Mouse (Mus musculus) midbrain, embryonic 14.5 days (tissue): ENCODE measurements around the gene D630045J12Rik. TPM values are rescaled to one million over a fixed set of nuclear protein-coding genes. Genes with fewer than 3 reads are reported as not detected.

ENCODE experiments used
- ATAC-seq: fragments of 200-750 bp; cut with Nextera tagmentation; 2 replicates; pipeline ENCODE4 v1.8.0; 2017; ENCODE audit warnings: moderate number of reproducible peaks, moderate library complexity; ENCODE audit not compliant: low FRiP score, low TSS enrichment
- DNase-seq: peaks from one replicate; pipeline ENCODE4 v3.0.0-alpha.2; 2015
- H3K27ac ChIP-seq: fragments of 300-500 bp; sonication (generic); replicated peaks from 2 replicates; pipeline ENCODE4 v1.5.1; 2014; ENCODE audit warnings: mild to moderate bottlenecking, low read depth, low read length, moderate library complexity
- H3K27me3 ChIP-seq: fragments of 300-500 bp; sonication (generic); 2 replicates; pipeline ENCODE4 v1.6.1; 2014; ENCODE audit warnings: low read length, control low read depth, mixed read lengths; ENCODE audit not compliant: control insufficient read depth, insufficient read depth
- H3K36me3 ChIP-seq: fragments of 300-500 bp; sonication (generic); 2 replicates; pipeline ENCODE4 v1.6.1; 2014; ENCODE audit warnings: low read length, control low read depth; ENCODE audit not compliant: control insufficient read depth, insufficient read depth
- H3K4me1 ChIP-seq: fragments of 300-500 bp; sonication (generic); 2 replicates; pipeline ENCODE4 v1.6.1; 2014; ENCODE audit warnings: mild to moderate bottlenecking, antibody characterized with exemption, low read length, control low read depth; ENCODE audit not compliant: control insufficient read depth, insufficient read depth
- H3K4me2 ChIP-seq: fragments of 300-500 bp; sonication (generic); 2 replicates; pipeline ENCODE4 v1.6.1; 2014; ENCODE audit warnings: mild to moderate bottlenecking, low read length, moderate library complexity
- H3K4me3 ChIP-seq: fragments of 300-500 bp; sonication (generic); replicated peaks from 2 replicates; pipeline ENCODE4 v1.5.1; 2014; ENCODE audit warnings: low read depth, low read length
- H3K9ac ChIP-seq: fragments of 300-500 bp; sonication (generic); replicated peaks from 2 replicates; pipeline ENCODE4 v1.6.1; 2014; ENCODE audit warnings: mild to moderate bottlenecking, low read length, moderate library complexity
- H3K9me3 ChIP-seq: fragments of 300-500 bp; sonication (generic); 2 replicates; pipeline ENCODE4 v1.6.1; 2016; ENCODE audit warnings: low read length, control low read depth, mixed read lengths; ENCODE audit not compliant: control insufficient read depth
- WGBS: fragments of 180-500 bp; shearing (Covaris S2); extraction: QIAGEN DNeasy Blood & Tissue Kit; methylation state at CpG from one replicate; pipeline ENCODE4 v1.1.7; 2014; 5-methylcytosine and 5-hydroxymethylcytosine counted together
- polyA plus RNA-seq: library from polyadenylated mRNA; unstranded; fragments of >200 nt; fragmentation: Nextera tagmentation; extraction: Ambion mirVana; gene quantifications from 2 replicates; pipeline ENCODE4 v1.2.1, GENCODE M21; 2014

Gene D630045J12Rik
- polyA plus RNA-seq, 1 experiment from 2014 or later, result 21.5 TPM

- H3K4me1 ChIP-seq, result no peaks in the 10 kb centered on the region
- no peak overlapping the region for H3K4me2 ChIP-seq
- no peaks in the 10 kb centered on the region for H3K36me3 ChIP-seq
- DNase-seq, result no peak
- no peak overlapping the region for H3K4me3 ChIP-seq
- no peaks in the 10 kb centered on the region for H3K27me3 ChIP-seq
- no peak overlapping the region for H3K27ac ChIP-seq
- no peak overlapping the region for H3K9ac ChIP-seq
- no peak for ATAC-seq
- no peaks in the 10 kb centered on the region for H3K9me3 ChIP-seq
- 76% methylated on average over 7 of the region's 7 CpGs for WGBS
Measured at GRCm38 (mm10) chr6:38264466-38264865, 10.7 kb upstream of the D630045J12Rik start.

GRCm38 (mm10) chr6:38263393-38264159 is 9.8 kb upstream of the D630045J12Rik start:
- no peak overlapping the region for H3K4me2 ChIP-seq
- no peaks in the 10 kb centered on the region for H3K27me3 ChIP-seq
- H3K9ac ChIP-seq, result no peak overlapping the region
- no peaks in the 10 kb centered on the region for H3K9me3 ChIP-seq
- no peak overlapping the region for H3K27ac ChIP-seq
- 81% methylated on average over 5 of the region's 5 CpGs for WGBS
- DNase-seq (no peak), ATAC-seq (no peak)
- no peaks in the 10 kb centered on the region for H3K36me3 ChIP-seq
- H3K4me1 ChIP-seq, result no peaks in the 10 kb centered on the region
- no peak overlapping the region for H3K4me3 ChIP-seq

- no peak overlapping the region for H3K4me2 ChIP-seq
- no peak for ATAC-seq
- H3K36me3 ChIP-seq, result no peaks in the 10 kb centered on the region
- H3K27ac ChIP-seq, result no peak overlapping the region
- no peaks in the 10 kb centered on the region for H3K4me1 ChIP-seq
- no peak overlapping the region for H3K4me3 ChIP-seq
- no peaks in the 10 kb centered on the region for H3K9me3 ChIP-seq
- no peak for DNase-seq
- WGBS, result 69% methylated on average over 4 of the region's 4 CpGs
- no peak overlapping the region for H3K9ac ChIP-seq
- no peaks in the 10 kb centered on the region for H3K27me3 ChIP-seq
Measured at GRCm38 (mm10) chr6:38261877-38262276, 8.1 kb upstream of the D630045J12Rik start.

- no peak for DNase-seq
- WGBS, result 95% methylated on average over 8 of the region's 8 CpGs
- Histone ChIP-seq H3K27ac (no peak overlapping the region), H3K4me3 (no peak overlapping the region), H3K4me1 (peaks cover 11% of the 10 kb centered on the region), H3K27me3 (no peaks in the 10 kb centered on the region), H3K9ac (no peak overlapping the region), H3K9me3 (no peaks in the 10 kb centered on the region), H3K4me2 (no peak overlapping the region), H3K36me3 (no peaks in the 10 kb centered on the region)
- ATAC-seq, result no peak
Measured at GRCm38 (mm10) chr6:38257506-38257905, 3.7 kb upstream of the D630045J12Rik start.

- H3K4me3 ChIP-seq, result no peak overlapping the region
- no peaks in the 10 kb centered on the region for H3K9me3 ChIP-seq
- DNase-seq, result no peak
- no peaks in the 10 kb centered on the region for H3K36me3 ChIP-seq
- H3K27ac ChIP-seq, result no peak overlapping the region
- no peak overlapping the region for H3K9ac ChIP-seq
- H3K27me3 ChIP-seq, result no peaks in the 10 kb centered on the region
- 90% methylated on average over 4 of the region's 4 CpGs for whole genome bisulfite sequencing
- H3K4me1 ChIP-seq, result peaks cover 18% of the 10 kb centered on the region
- no peak overlapping the region for H3K4me2 ChIP-seq
- ATAC-seq, result no peak
Measured at GRCm38 (mm10) chr6:38256793-38257192, 3.0 kb upstream of the D630045J12Rik start.

- Histone ChIP-seq H3K4me1 (peaks cover 28% of the 10 kb centered on the region), H3K27me3 (no peaks in the 10 kb centered on the region), H3K9me3 (no peaks in the 10 kb centered on the region), H3K4me3 (no peak overlapping the region), H3K9ac (no peak overlapping the region), H3K27ac (no peak overlapping the region), H3K4me2 (no peak overlapping the region), H3K36me3 (no peaks in the 10 kb centered on the region)
- 71% methylated on average over 2 of the region's 2 CpGs for WGBS
- ATAC-seq (no peak), DNase-seq (no peak)
Measured at GRCm38 (mm10) chr6:38255794-38256193, 2.0 kb upstream of the D630045J12Rik start.

- ATAC-seq (peak; percentile 12; the same call in 1 of the 2 replicates), DNase-seq (peak; percentile 68)
- Histone ChIP-seq H3K4me2 (peak overlapping the region; percentile 92), H3K4me1 (peaks cover 40% of the 10 kb centered on the region), H3K36me3 (no peaks in the 10 kb centered on the region), H3K4me3 (peak overlapping the region; percentile 85), H3K9ac (peak overlapping the region; percentile 99), H3K27me3 (no peaks in the 10 kb centered on the region), H3K27ac (peak overlapping the region; percentile 98), H3K9me3 (no peaks in the 10 kb centered on the region)
- 6% methylated on average over 19 of the region's 19 CpGs for WGBS
Measured at GRCm38 (mm10) chr6:38252766-38253735, 758 bp downstream of the D630045J12Rik start.

GRCm38 (mm10) chr6:38252139-38252538 is 1.7 kb downstream of the D630045J12Rik start:
- Histone ChIP-seq H3K4me2 (peak overlapping the region; percentile 92), H3K36me3 (no peaks in the 10 kb centered on the region), H3K27me3 (no peaks in the 10 kb centered on the region), H3K9me3 (no peaks in the 10 kb centered on the region), H3K27ac (peak overlapping the region; percentile 98), H3K4me3 (peak overlapping the region; percentile 85), H3K9ac (peak overlapping the region; percentile 99), H3K4me1 (peaks cover 40% of the 10 kb centered on the region)
- ATAC-seq, result no peak
- DNase-seq, result no peak
- 60% methylated on average over 10 of the region's 10 CpGs for WGBS
